Mouse (Mus musculus): ENCODE data around the gene Dis3. TPM values are rescaled to one million over a fixed set of nuclear protein-coding genes. Genes with fewer than 3 reads are reported as not detected.

Dis3 gene
- 27.1 and 28.2 TPM in 2 replicates for polyA plus RNA-seq (2014; fragmentation: Nextera tagmentation; extraction: Ambion mirVana)

DNA sequence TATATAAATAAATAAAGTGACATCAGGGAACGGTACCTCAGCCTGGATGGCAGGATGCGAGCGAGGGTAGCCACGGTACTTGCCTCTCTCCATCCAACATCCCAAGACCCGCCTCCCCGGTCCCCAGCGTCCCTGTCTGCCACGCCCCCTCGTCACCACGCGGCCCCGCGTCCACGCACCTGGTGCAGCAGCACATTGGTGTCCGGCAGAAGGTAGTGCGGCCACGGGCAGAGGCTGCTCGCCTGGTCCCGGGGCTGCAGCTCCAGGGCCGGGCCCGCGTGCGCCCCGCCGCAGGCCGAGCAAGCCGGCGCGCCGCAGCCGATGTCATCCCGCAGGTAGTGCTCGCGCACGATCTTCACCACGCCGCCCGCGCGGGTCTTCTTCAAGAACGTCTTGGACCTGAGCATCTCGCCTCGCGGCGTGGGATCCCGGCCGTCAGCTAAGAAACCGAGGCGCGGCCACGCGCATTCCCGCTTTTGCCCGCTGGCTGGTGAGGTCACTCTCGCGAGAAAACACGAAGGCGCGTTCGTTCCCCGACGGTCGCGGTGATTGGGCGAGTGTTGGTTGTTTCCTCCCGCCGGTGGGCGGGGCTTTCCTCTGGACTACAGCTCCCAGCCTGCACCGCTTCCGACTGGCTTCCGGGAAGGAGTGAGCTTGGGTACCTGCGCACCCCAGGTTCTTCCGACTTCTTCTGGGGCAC is at the start of gene Dis3, which contains the start of gene Pibf1:
Gene Dis3 (minus strand): TSS at position 504 of the 700 bp plus-strand sequence.
Gene Pibf1 (plus strand): TSS at position 158 of the 700 bp plus-strand sequence.
- Histone ChIP-seq H3K4me2 (ENCODE audit: low read length) (peak within 1 kb of the TSS; percentile 63), H3K9me3 (replicated peaks; ENCODE audit: control insufficient read depth, low read length) (no peaks in the 10 kb centered on the region), H3K27ac (ENCODE audit: low read depth, low read length) (peak within 1 kb of the TSS; percentile 72), H3K27me3 (replicated peaks; ENCODE audit: control insufficient read depth, insufficient read depth, low read length) (no peaks in the 10 kb centered on the region), H3K4me1 (ENCODE audit: control insufficient read depth, insufficient read depth, low read length) (peaks cover 8% of the 10 kb centered on the region; the same call in 1 of the 2 replicates), H3K9ac (ENCODE audit: low read length) (peak within 1 kb of the TSS; percentile 90), H3K4me3 (ENCODE audit: low read depth, low read length) (peak within 1 kb of the TSS; percentile 94), H3K36me3 (ENCODE audit: control insufficient read depth, insufficient read depth, low read length) (peaks cover 45% of the 10 kb centered on the region)
- ATAC-seq (peak; percentile 100), DNase-seq (ENCODE audit: low spot score) (peak; percentile 99)
- under 1% methylated on average over 71 of the region's 73 CpGs for WGBS

DNA sequence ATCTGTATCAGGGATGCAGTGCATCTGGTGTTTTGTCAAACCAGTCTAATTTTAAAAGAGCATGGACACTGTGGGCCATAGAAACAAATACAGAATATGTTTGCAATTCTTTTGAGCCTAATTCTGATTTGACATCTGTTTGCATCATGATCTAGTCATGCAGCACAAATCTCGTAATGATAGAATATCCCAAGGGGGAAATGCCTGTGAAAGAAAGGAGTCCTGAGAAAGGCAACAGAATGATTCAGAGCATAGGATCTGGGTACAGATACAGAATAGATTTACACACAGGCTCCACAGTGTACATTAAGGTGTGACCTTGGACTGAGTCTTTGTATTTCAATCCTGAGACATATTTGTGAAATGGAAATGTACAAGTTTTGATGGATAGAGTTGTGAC is 47.3 kb upstream of the Dis3 start:
- DNase-seq (ENCODE audit: low spot score) = peak; percentile 6
- H3K9ac ChIP-seq (ENCODE audit: low read length) = no peak overlapping the region

DNA sequence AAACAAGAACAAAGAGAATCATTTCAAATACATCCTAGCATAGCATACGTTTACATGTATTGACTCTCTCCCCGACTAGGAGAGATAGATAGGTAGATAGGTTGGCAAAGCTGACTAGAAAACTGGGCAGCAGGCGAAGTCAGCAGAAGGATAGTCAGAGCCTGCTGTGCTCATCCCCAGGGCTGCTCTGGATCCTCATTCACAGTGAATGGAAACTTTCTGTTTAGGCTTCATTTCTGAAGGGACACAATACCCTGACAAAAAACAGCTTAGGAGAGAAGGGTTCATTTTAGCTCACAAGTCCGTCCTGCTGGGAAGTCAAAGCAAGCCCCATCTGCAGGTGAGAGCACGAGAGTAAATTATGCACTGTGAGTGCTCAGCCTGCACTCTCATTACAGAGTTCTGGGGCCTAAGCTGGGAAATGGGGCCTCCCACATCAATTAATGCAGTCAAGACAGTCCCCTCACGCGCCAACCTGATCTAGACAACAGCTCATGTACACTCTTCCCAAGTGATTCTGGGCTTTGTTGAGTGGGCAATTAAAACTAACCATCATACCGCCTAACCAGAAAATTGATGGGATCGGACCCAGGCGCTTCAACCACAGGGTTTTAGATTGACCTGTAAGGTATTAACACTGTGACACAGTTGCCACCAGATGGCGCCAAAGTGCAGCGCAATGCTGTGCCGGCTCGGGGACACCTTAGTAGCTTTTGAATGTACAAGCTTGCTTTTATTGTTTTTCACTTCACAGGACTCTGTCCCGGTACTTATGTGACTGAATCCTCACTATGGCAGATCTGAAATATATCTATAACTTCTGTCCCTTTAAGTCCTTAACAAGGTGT is 42.4 kb upstream of the Dis3 start:
- peak; percentile 94 for ATAC-seq
- WGBS = 14% methylated on average over 15 of the region's 15 CpGs
- H3K9ac ChIP-seq (ENCODE audit: low read length) = no peak overlapping the region
- H3K4me2 ChIP-seq (ENCODE audit: low read length) = no peak overlapping the region
- H3K4me3 ChIP-seq (ENCODE audit: low read depth, low read length) = no peak overlapping the region
- H3K27me3 ChIP-seq (replicated peaks; ENCODE audit: control insufficient read depth, insufficient read depth, low read length) = no peaks in the 10 kb centered on the region
- peak; percentile 93 for DNase-seq (ENCODE audit: low spot score)
- H3K4me1 ChIP-seq (ENCODE audit: control insufficient read depth, insufficient read depth, low read length) = no peaks in the 10 kb centered on the region
- H3K9me3 ChIP-seq (replicated peaks; ENCODE audit: control insufficient read depth, low read length) = no peaks in the 10 kb centered on the region
- peaks cover 11% of the 10 kb centered on the region; the same call in 1 of the 2 replicates for H3K36me3 ChIP-seq (ENCODE audit: control insufficient read depth, insufficient read depth, low read length)
- no peak overlapping the region for H3K27ac ChIP-seq (ENCODE audit: low read depth, low read length)

More for the DNA sequence above, 47.3 kb upstream of the Dis3 start:
- Histone ChIP-seq H3K9me3 (replicated peaks; ENCODE audit: control insufficient read depth, low read length) (no peaks in the 10 kb centered on the region), H3K27ac (ENCODE audit: low read depth, low read length) (no peak overlapping the region), H3K27me3 (replicated peaks; ENCODE audit: control insufficient read depth, insufficient read depth, low read length) (no peaks in the 10 kb centered on the region), H3K36me3 (ENCODE audit: control insufficient read depth, insufficient read depth, low read length) (0 out of 2 replicates have a peak, but pooled peaks cover 3% of the 10 kb centered on the region), H3K4me3 (ENCODE audit: low read depth, low read length) (no peak overlapping the region), H3K4me2 (ENCODE audit: low read length) (no peak overlapping the region), H3K4me1 (ENCODE audit: control insufficient read depth, insufficient read depth, low read length) (no peaks in the 10 kb centered on the region; the same call in 1 of the 2 replicates)
- no peak for ATAC-seq
- WGBS = 59% methylated on average over 1 of the region's 1 CpGs

DNA sequence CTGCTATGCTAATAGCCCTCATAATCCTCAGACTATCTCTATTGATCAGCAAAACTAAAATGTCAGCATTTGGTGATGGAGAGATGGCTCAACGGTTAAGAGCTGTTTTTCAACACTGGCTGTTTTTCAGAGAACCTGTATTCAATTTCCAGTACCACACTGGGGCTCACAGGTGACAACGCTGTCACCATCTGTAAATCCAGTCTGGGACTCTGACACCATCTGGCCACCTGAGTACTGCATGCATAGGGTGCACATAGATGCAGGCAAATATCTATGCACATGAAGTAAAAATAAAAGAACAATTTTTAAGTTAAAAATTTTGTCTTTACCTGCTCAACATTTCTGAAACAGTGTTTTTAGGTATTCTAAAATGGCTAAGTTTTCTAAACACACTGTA is 40.5 kb upstream of the Dis3 start:
- H3K4me3 ChIP-seq (ENCODE audit: low read depth, low read length) = no peak overlapping the region
- H3K4me2 ChIP-seq (ENCODE audit: low read length) = no peak overlapping the region
- WGBS = 87% methylated on average over 2 of the region's 2 CpGs
- ATAC-seq = no peak
- H3K27ac ChIP-seq (ENCODE audit: low read depth, low read length) = no peak overlapping the region
- H3K4me1 ChIP-seq (ENCODE audit: control insufficient read depth, insufficient read depth, low read length) = no peaks in the 10 kb centered on the region
- H3K9ac ChIP-seq (ENCODE audit: low read length) = no peak overlapping the region
- DNase-seq (ENCODE audit: low spot score) = no peak
- H3K9me3 ChIP-seq (replicated peaks; ENCODE audit: control insufficient read depth, low read length) = no peaks in the 10 kb centered on the region
- peaks cover 20% of the 10 kb centered on the region for H3K36me3 ChIP-seq (ENCODE audit: control insufficient read depth, insufficient read depth, low read length)
- H3K27me3 ChIP-seq (replicated peaks; ENCODE audit: control insufficient read depth, insufficient read depth, low read length) = no peaks in the 10 kb centered on the region

DNA sequence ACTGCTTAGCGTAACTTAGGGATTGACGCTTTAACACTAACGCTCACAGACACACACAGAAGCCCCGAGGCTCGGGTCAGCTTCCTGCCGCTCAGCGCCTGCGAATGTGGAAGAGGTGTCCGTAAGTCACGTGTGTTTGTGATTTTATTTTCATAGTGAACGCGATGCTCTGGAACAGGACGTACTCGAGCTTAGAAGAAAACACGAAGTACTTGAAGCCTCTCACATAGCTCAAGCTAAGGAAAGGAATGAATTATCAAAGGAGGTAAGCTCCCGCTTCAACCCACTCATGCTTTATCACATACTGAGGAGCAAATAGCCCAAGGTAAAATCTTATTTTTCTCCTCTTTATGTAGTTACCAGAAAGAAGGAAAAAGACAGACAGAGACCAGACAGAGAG is 36.7 kb upstream of the Dis3 start:
- no peaks in the 10 kb centered on the region for H3K4me1 ChIP-seq (ENCODE audit: control insufficient read depth, insufficient read depth, low read length)
- no peak overlapping the region for H3K27ac ChIP-seq (ENCODE audit: low read depth, low read length)
- no peak overlapping the region for H3K9ac ChIP-seq (ENCODE audit: low read length)
- H3K4me2 ChIP-seq (ENCODE audit: low read length) = no peak overlapping the region
- DNase-seq (ENCODE audit: low spot score) = no peak
- H3K4me3 ChIP-seq (ENCODE audit: low read depth, low read length) = no peak overlapping the region
- H3K36me3 ChIP-seq (ENCODE audit: control insufficient read depth, insufficient read depth, low read length) = peaks cover 20% of the 10 kb centered on the region
- no peaks in the 10 kb centered on the region for H3K9me3 ChIP-seq (replicated peaks; ENCODE audit: control insufficient read depth, low read length)
- 97% methylated on average over 16 of the region's 16 CpGs for WGBS
- no peaks in the 10 kb centered on the region for H3K27me3 ChIP-seq (replicated peaks; ENCODE audit: control insufficient read depth, insufficient read depth, low read length)
- no peak for ATAC-seq

- no peak for ATAC-seq
- 96% methylated on average over 9 of the region's 9 CpGs for WGBS
- no peak overlapping the region for H3K4me3 ChIP-seq (ENCODE audit: low read depth, low read length)
Observed at GRCm38 (mm10) chr14:99135761-99136160, 36.2 kb upstream of the Dis3 start.

DNA sequence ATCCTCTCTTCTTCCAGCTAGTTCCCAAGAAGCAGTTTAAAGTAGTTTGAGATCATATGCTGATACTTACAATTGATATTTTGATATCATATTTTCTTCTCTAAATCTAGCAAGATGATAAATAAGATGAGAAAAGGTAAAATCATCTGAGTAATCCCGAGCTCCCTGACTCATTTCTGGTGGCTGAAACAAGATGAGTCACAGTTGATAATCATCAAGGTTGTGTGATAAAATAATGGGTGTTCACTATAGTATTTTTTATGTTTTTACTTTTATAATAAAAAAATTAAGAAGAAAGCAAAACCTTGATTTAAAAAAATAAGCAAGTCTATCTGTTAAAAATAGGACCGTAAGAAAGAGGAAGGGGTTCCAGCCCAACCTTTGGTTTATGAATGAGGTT is 34.5 kb upstream of the Dis3 start:
- H3K9me3 ChIP-seq (replicated peaks; ENCODE audit: control insufficient read depth, low read length) = no peaks in the 10 kb centered on the region
- no peaks in the 10 kb centered on the region for H3K4me1 ChIP-seq (ENCODE audit: control insufficient read depth, insufficient read depth, low read length)
- no peak for DNase-seq (ENCODE audit: low spot score)
- ATAC-seq = no peak
- H3K4me2 ChIP-seq (ENCODE audit: low read length) = no peak overlapping the region
- no peaks in the 10 kb centered on the region for H3K27me3 ChIP-seq (replicated peaks; ENCODE audit: control insufficient read depth, insufficient read depth, low read length)
- H3K9ac ChIP-seq (ENCODE audit: low read length) = no peak overlapping the region
- H3K27ac ChIP-seq (ENCODE audit: low read depth, low read length) = no peak overlapping the region
- peaks cover 23% of the 10 kb centered on the region for H3K36me3 ChIP-seq (ENCODE audit: control insufficient read depth, insufficient read depth, low read length)
- no peak overlapping the region for H3K4me3 ChIP-seq (ENCODE audit: low read depth, low read length)
- 95% methylated on average over 2 of the region's 2 CpGs for WGBS

More at GRCm38 (mm10) chr14:99135761-99136160, 36.2 kb upstream of the Dis3 start:
- H3K4me2 ChIP-seq (ENCODE audit: low read length) = no peak overlapping the region
- DNase-seq (ENCODE audit: low spot score) = no peak
- no peaks in the 10 kb centered on the region for H3K9me3 ChIP-seq (replicated peaks; ENCODE audit: control insufficient read depth, low read length)
- peaks cover 23% of the 10 kb centered on the region for H3K36me3 ChIP-seq (ENCODE audit: control insufficient read depth, insufficient read depth, low read length)
- no peaks in the 10 kb centered on the region for H3K4me1 ChIP-seq (ENCODE audit: control insufficient read depth, insufficient read depth, low read length)
- no peak overlapping the region for H3K27ac ChIP-seq (ENCODE audit: low read depth, low read length)
- H3K27me3 ChIP-seq (replicated peaks; ENCODE audit: control insufficient read depth, insufficient read depth, low read length) = no peaks in the 10 kb centered on the region
- no peak overlapping the region for H3K9ac ChIP-seq (ENCODE audit: low read length)

GRCm38 (mm10) chr14:99129050-99129449 is 29.5 kb upstream of the Dis3 start:
- H3K4me1 ChIP-seq (ENCODE audit: control insufficient read depth, insufficient read depth, low read length) = no peaks in the 10 kb centered on the region
- no peak overlapping the region for H3K4me3 ChIP-seq (ENCODE audit: low read depth, low read length)
- WGBS = 84% methylated on average over 2 of the region's 2 CpGs
- ATAC-seq (no peak), DNase-seq (ENCODE audit: low spot score) (no peak)
- H3K27me3 ChIP-seq (replicated peaks; ENCODE audit: control insufficient read depth, insufficient read depth, low read length) = no peaks in the 10 kb centered on the region
- no peak overlapping the region for H3K4me2 ChIP-seq (ENCODE audit: low read length)
- H3K9ac ChIP-seq (ENCODE audit: low read length) = no peak overlapping the region
- H3K36me3 ChIP-seq (ENCODE audit: control insufficient read depth, insufficient read depth, low read length) = 0 out of 2 replicates have a peak, but pooled peaks cover 7% of the 10 kb centered on the region
- no peak overlapping the region for H3K27ac ChIP-seq (ENCODE audit: low read depth, low read length)
- no peaks in the 10 kb centered on the region for H3K9me3 ChIP-seq (replicated peaks; ENCODE audit: control insufficient read depth, low read length)

Data from forebrain, embryonic 14.5 days (tissue).